Mouse (Mus musculus): Measurements from ENCODE around the gene 4933428G20Rik. TPM values are rescaled to one million over a fixed set of nuclear protein-coding genes. Genes with fewer than 3 reads are reported as not detected.
A peak's percentile ranks its signal among the peaks of the same experiment; 100 is the strongest.

The 4933428G20Rik gene
- polyA plus RNA-seq, 1 experiment from 2014 or later, result 0.32 TPM

- ATAC-seq, result no peak
- Histone ChIP-seq H3K36me3 (ENCODE audit: insufficient read depth, low read length) (no peaks in the 10 kb centered on the region), H3K4me2 (replicated peaks; ENCODE audit: low read depth, low read length) (no peak overlapping the region), H3K27me3 (replicated peaks; ENCODE audit: insufficient read depth, low read length) (peaks cover 43% of the 10 kb centered on the region; the same call in 1 of the 2 replicates), H3K4me1 (ENCODE audit: insufficient read depth, low read depth, low read length) (peaks cover 4% of the 10 kb centered on the region; the same call in 1 of the 2 replicates), H3K4me3 (ENCODE audit: low read depth, low read length) (no peak overlapping the region), H3K9ac (replicated peaks; ENCODE audit: low read depth) (no peak overlapping the region), H3K27ac (ENCODE audit: low read length) (no peak overlapping the region), H3K9me3 (ENCODE audit: low read length) (no peaks in the 10 kb centered on the region)
- no peak for DNase-seq (ENCODE audit: low spot score)
- WGBS, result 82% methylated on average over 9 of the region's 9 CpGs
- TF ChIP-seq EP300 (IDR thresholded peaks at IDR 0.05) (no peak), CTCF (IDR thresholded peaks at IDR 0.05) (no peak)
These were observed 43.7 kb upstream of the 4933428G20Rik start for GRCm38 (mm10) chr11:97543883-97544282.

- Histone ChIP-seq H3K36me3 (ENCODE audit: insufficient read depth, low read length) (no peaks in the 10 kb centered on the region), H3K27me3 (replicated peaks; ENCODE audit: insufficient read depth, low read length) (peaks cover 38% of the 10 kb centered on the region; the same call in 1 of the 2 replicates), H3K9ac (replicated peaks; ENCODE audit: low read depth) (no peak overlapping the region), H3K4me3 (ENCODE audit: low read depth, low read length) (no peak overlapping the region), H3K4me1 (ENCODE audit: insufficient read depth, low read depth, low read length) (peaks cover 4% of the 10 kb centered on the region; the same call in 1 of the 2 replicates), H3K4me2 (replicated peaks; ENCODE audit: low read depth, low read length) (no peak overlapping the region), H3K9me3 (ENCODE audit: low read length) (no peaks in the 10 kb centered on the region), H3K27ac (ENCODE audit: low read length) (no peak overlapping the region)
- WGBS, result 60% methylated on average over 12 of the region's 12 CpGs
- no peak for DNase-seq (ENCODE audit: low spot score)
- TF ChIP-seq EP300 (IDR thresholded peaks at IDR 0.05) (no peak), CTCF (IDR thresholded peaks at IDR 0.05) (no peak)
- no peak for ATAC-seq
These were observed 43.1 kb upstream of the 4933428G20Rik start for GRCm38 (mm10) chr11:97543181-97543733.

GRCm38 (mm10) chr11:97542171-97543150, 42.3 kb upstream of the 4933428G20Rik start:
- H3K27me3 ChIP-seq (replicated peaks; ENCODE audit: insufficient read depth, low read length), result peaks cover 37% of the 10 kb centered on the region
- 79% methylated on average over 22 of the region's 22 CpGs for WGBS
- DNase-seq (ENCODE audit: low spot score) (no peak), ATAC-seq (no peak)
- H3K4me2 ChIP-seq (replicated peaks; ENCODE audit: low read depth, low read length), result no peak overlapping the region
- peaks cover 4% of the 10 kb centered on the region; the same call in 1 of the 2 replicates for H3K4me1 ChIP-seq (ENCODE audit: insufficient read depth, low read depth, low read length)
- H3K4me3 ChIP-seq (ENCODE audit: low read depth, low read length), result no peak overlapping the region
- H3K36me3 ChIP-seq (ENCODE audit: insufficient read depth, low read length), result no peaks in the 10 kb centered on the region
- H3K9ac ChIP-seq (replicated peaks; ENCODE audit: low read depth), result no peak overlapping the region
- no peak overlapping the region for H3K27ac ChIP-seq (ENCODE audit: low read length)
- no peaks in the 10 kb centered on the region for H3K9me3 ChIP-seq (ENCODE audit: low read length)
- TF ChIP-seq CTCF (IDR thresholded peaks at IDR 0.05), result no peak

- no peak for TF ChIP-seq EP300 (IDR thresholded peaks at IDR 0.05)
- TF ChIP-seq CTCF (IDR thresholded peaks at IDR 0.05), result no peak
- WGBS, result 6% methylated on average over 3 of the region's 3 CpGs
These were observed 40.5 kb upstream of the 4933428G20Rik start for GRCm38 (mm10) chr11:97540604-97541003.

GRCm38 (mm10) chr11:97540136-97540535, 40.0 kb upstream of the 4933428G20Rik start:
- no peak for ATAC-seq
- 48% methylated on average over 3 of the region's 3 CpGs for WGBS
- H3K27me3 ChIP-seq (replicated peaks; ENCODE audit: insufficient read depth, low read length), result peaks cover 37% of the 10 kb centered on the region

More at GRCm38 (mm10) chr11:97540604-97541003, 40.5 kb upstream of the 4933428G20Rik start:
- no peak overlapping the region for H3K9ac ChIP-seq (replicated peaks; ENCODE audit: low read depth)
- peaks cover 4% of the 10 kb centered on the region; the same call in 1 of the 2 replicates for H3K4me1 ChIP-seq (ENCODE audit: insufficient read depth, low read depth, low read length)
- no peak overlapping the region for H3K4me3 ChIP-seq (ENCODE audit: low read depth, low read length)
- ATAC-seq, result peak; percentile 32; the same call in 1 of the 2 replicates
- DNase-seq (ENCODE audit: low spot score), result peak; percentile 52
- no peaks in the 10 kb centered on the region for H3K36me3 ChIP-seq (ENCODE audit: insufficient read depth, low read length)
- no peak overlapping the region for H3K27ac ChIP-seq (ENCODE audit: low read length)
- no peak overlapping the region for H3K4me2 ChIP-seq (replicated peaks; ENCODE audit: low read depth, low read length)
- peaks cover 37% of the 10 kb centered on the region for H3K27me3 ChIP-seq (replicated peaks; ENCODE audit: insufficient read depth, low read length)
- no peaks in the 10 kb centered on the region for H3K9me3 ChIP-seq (ENCODE audit: low read length)

GRCm38 (mm10) chr11:97539622-97540021, 39.5 kb upstream of the 4933428G20Rik start:
- peaks cover 9% of the 10 kb centered on the region; the same call in 1 of the 2 replicates for H3K4me1 ChIP-seq (ENCODE audit: insufficient read depth, low read depth, low read length)
- no peak overlapping the region for H3K4me3 ChIP-seq (ENCODE audit: low read depth, low read length)
- no peak for ATAC-seq
- no peak overlapping the region for H3K27ac ChIP-seq (ENCODE audit: low read length)
- DNase-seq (ENCODE audit: low spot score), result no peak
- no peaks in the 10 kb centered on the region for H3K9me3 ChIP-seq (ENCODE audit: low read length)
- H3K27me3 ChIP-seq (replicated peaks; ENCODE audit: insufficient read depth, low read length), result peaks cover 36% of the 10 kb centered on the region
- H3K36me3 ChIP-seq (ENCODE audit: insufficient read depth, low read length), result no peaks in the 10 kb centered on the region
- H3K9ac ChIP-seq (replicated peaks; ENCODE audit: low read depth), result no peak overlapping the region
- TF ChIP-seq CTCF (IDR thresholded peaks at IDR 0.05), result no peak
- no peak for TF ChIP-seq EP300 (IDR thresholded peaks at IDR 0.05)
- 67% methylated on average over 5 of the region's 5 CpGs for WGBS
- H3K4me2 ChIP-seq (replicated peaks; ENCODE audit: low read depth, low read length), result no peak overlapping the region

More at GRCm38 (mm10) chr11:97540136-97540535, 40.0 kb upstream of the 4933428G20Rik start:
- Histone ChIP-seq H3K27ac (ENCODE audit: low read length) (no peak overlapping the region), H3K4me3 (ENCODE audit: low read depth, low read length) (no peak overlapping the region), H3K36me3 (ENCODE audit: insufficient read depth, low read length) (no peaks in the 10 kb centered on the region), H3K4me2 (replicated peaks; ENCODE audit: low read depth, low read length) (no peak overlapping the region), H3K9me3 (ENCODE audit: low read length) (no peaks in the 10 kb centered on the region), H3K4me1 (ENCODE audit: insufficient read depth, low read depth, low read length) (peaks cover 4% of the 10 kb centered on the region; the same call in 1 of the 2 replicates), H3K9ac (replicated peaks; ENCODE audit: low read depth) (no peak overlapping the region)
- TF ChIP-seq EP300 (IDR thresholded peaks at IDR 0.05) (no peak), CTCF (IDR thresholded peaks at IDR 0.05) (no peak)
- no peak for DNase-seq (ENCODE audit: low spot score)

Data from lung, postnatal 0 days (tissue).